Mouse (Mus musculus) small intestine, adult 10 weeks (tissue): ENCODE results near the gene Zfp169. TPM values are rescaled to one million over a fixed set of nuclear protein-coding genes. Genes with fewer than 3 reads are reported as not detected.

Source experiments
- polyA plus RNA-seq: library from polyadenylated mRNA; stranded (reverse); fragments of 350-450 nt; fragmentation: Illumina TruSeq; extraction: RNeasy Lipid Tissue Mini Kit (QIAGEN cat#74804); gene quantifications from one replicate; pipeline ENCODE4 v1.2.3, GENCODE M21; 2014; ENCODE audit warnings: low replicate concordance

The Zfp169 gene
- 7.6 TPM for polyA plus RNA-seq

DNA sequence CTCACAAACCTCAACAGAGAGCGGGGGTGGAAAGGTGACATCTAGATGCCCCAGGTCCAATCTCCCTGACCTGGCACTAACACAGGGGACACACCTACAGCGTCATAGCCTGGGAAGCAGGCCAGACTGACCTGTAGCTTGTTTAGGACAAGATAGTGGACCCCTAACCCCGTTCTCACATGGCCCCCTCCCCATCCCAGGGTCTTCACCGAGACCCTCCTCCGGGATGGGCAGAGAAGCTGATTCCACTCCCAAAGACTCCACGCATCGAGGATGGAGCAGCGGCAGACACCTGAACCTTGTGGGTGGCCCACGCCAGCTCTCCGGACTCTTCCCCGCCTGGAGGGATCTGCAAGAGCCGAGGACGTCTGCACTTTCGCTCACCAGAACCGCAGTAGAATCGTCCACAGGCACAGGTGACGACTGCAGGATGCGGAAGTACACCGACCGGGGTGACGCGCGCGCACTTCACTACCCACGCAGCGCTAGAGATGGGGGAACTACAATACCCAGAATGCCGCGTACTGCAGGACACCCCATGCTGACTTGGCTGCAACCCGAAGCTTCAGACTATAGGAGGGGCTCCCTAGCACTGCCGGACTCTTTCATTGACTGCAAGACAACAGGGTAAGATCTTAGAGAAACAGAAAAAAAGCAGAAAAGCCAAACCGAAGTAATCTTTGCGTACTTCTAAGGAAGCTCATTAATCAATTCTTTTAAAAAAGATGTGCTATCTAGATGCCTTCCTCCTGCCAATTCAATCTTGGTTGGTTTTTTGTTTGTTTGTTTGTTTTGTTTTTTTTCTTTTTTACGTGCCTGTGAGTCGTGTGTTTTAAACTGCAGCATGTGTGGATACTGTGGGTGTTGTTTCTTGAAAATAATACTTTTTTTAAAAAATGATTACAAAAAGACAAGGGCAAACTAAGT lies at the start of gene Zfp169, which contains the start of gene A830005F24Rik:
Gene Zfp169, minus strand, starts transcription at position 449 of the 927 bp plus-strand sequence.
Gene A830005F24Rik, plus strand, starts transcription at position 568 of the 927 bp plus-strand sequence.

Other genes starting within 250 kb of the Zfp169 start
- not detected for gene A830005F24Rik, start 119 bp upstream of the Zfp169 start, polyA plus RNA-seq
- 1.4 TPM for gene Ptpdc1, start 112.2 kb upstream of the Zfp169 start, polyA plus RNA-seq
- gene Barx1, start 149.5 kb upstream of the Zfp169 start, polyA plus RNA-seq, result not detected